Mouse (Mus musculus): Measurements from ENCODE around the gene S100a4.

The S100a4 gene

GRCm38 (mm10) chr3:90626266-90627021, 22.9 kb downstream of the S100a4 start:
- DNase-seq (ENCODE audit: low spot score): no peak

GRCm38 (mm10) chr3:90627366-90627765, 23.8 kb downstream of the S100a4 start:
- DNase-seq (ENCODE audit: low spot score): no peak

GRCm38 (mm10) chr3:90627807-90628206, 24.2 kb downstream of the S100a4 start:
- peak; percentile 36 for DNase-seq (ENCODE audit: low spot score)

- DNase-seq (ENCODE audit: low spot score): no peak
Observed at GRCm38 (mm10) chr3:90629298-90629697, 25.7 kb downstream of the S100a4 start.

GRCm38 (mm10) chr3:90631984-90632383, 28.4 kb downstream of the S100a4 start:
- no peak for DNase-seq (ENCODE audit: low spot score)

- no peak for DNase-seq (ENCODE audit: low spot score)
Observed at GRCm38 (mm10) chr3:90638511-90639275, 35.1 kb downstream of the S100a4 start.

- DNase-seq (ENCODE audit: low spot score): peak; percentile 38
Observed at GRCm38 (mm10) chr3:90639511-90640154, 36.1 kb downstream of the S100a4 start.

GRCm38 (mm10) chr3:90640981-90641380, 37.4 kb downstream of the S100a4 start:
- no peak for DNase-seq (ENCODE audit: low spot score)

- peak; percentile 49 for DNase-seq (ENCODE audit: low spot score)
Observed at GRCm38 (mm10) chr3:90644220-90644619, 40.6 kb downstream of the S100a4 start.

- DNase-seq (ENCODE audit: low spot score): no peak
Observed at GRCm38 (mm10) chr3:90647291-90647690, 43.7 kb downstream of the S100a4 start.

GRCm38 (mm10) chr3:90648981-90649380, 45.4 kb downstream of the S100a4 start:
- no peak for DNase-seq (ENCODE audit: low spot score)

GRCm38 (mm10) chr3:90649832-90650231, 46.3 kb downstream of the S100a4 start:
- no peak for DNase-seq (ENCODE audit: low spot score)

GRCm38 (mm10) chr3:90652878-90653508, 49.4 kb downstream of the S100a4 start:
- peak; percentile 91 for DNase-seq (ENCODE audit: low spot score)

GRCm38 (mm10) chr3:90653717-90654116, 50.1 kb downstream of the S100a4 start, which contains the start of gene S100a7a:
Gene S100a7a (plus strand): TSS chr3:90654017.
- DNase-seq (ENCODE audit: low spot score): no peak

All from embryo, embryonic 10 days (tissue).